Mouse (Mus musculus) liver, adult (tissue): ENCODE data around the gene 9630041A04Rik.

Experiments used
- GATA4 ChIP-seq: IDR thresholded peaks from 2 replicates; pipeline ENCODE4 v1.6.1; 2014; ENCODE audit warnings: mild to moderate bottlenecking, low read length; ENCODE audit not compliant: insufficient replicate concordance

9630041A04Rik gene

GRCm38 (mm10) chr9:101945814-101946213 is 84.2 kb downstream of the 9630041A04Rik start:
- no peak for TF ChIP-seq GATA4

- no peak for TF ChIP-seq GATA4
Observed at GRCm38 (mm10) chr9:101950101-101950500, 88.5 kb downstream of the 9630041A04Rik start.

- no peak for TF ChIP-seq GATA4
Observed at GRCm38 (mm10) chr9:101954529-101954928, 92.9 kb downstream of the 9630041A04Rik start.

- no peak for TF ChIP-seq GATA4
Observed at GRCm38 (mm10) chr9:101956228-101956627, 94.6 kb downstream of the 9630041A04Rik start.

GRCm38 (mm10) chr9:101971806-101972205 is 110.2 kb downstream of the 9630041A04Rik start:
- no peak for TF ChIP-seq GATA4

- no peak for TF ChIP-seq GATA4
Observed at GRCm38 (mm10) chr9:101972314-101972713, 110.7 kb downstream of the 9630041A04Rik start.

DNA sequence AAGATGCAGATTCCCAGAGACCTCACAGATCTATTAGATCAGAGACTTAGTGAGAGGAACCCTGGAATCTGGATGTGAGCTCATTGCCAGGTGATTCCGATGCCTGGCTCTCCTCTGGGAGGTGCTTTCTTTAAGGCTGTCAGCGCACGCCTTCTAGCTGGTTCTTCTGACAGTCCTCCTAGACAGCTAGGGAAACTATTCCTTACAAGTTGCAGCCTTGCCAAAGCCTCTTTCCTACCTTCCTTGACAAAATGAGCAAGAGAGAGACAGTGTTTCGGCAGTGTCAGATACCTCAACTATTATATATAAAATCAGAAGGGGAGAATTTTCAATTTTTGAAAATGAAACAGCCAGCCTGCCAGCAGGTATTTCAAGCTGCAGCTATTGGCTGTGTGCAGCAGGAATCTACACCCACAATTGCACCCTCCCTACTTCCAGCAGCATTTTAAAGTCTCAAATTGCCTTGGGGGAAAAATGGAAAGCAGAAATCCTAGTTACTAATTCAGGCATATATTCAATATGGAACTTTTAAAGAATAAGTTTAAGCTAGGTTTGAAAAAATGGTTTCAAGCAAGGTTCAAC is 115.3 kb downstream of the 9630041A04Rik start:
- TF ChIP-seq GATA4, result no peak

GRCm38 (mm10) chr9:101981161-101981560 is 119.5 kb downstream of the 9630041A04Rik start:
- TF ChIP-seq GATA4, result no peak

DNA sequence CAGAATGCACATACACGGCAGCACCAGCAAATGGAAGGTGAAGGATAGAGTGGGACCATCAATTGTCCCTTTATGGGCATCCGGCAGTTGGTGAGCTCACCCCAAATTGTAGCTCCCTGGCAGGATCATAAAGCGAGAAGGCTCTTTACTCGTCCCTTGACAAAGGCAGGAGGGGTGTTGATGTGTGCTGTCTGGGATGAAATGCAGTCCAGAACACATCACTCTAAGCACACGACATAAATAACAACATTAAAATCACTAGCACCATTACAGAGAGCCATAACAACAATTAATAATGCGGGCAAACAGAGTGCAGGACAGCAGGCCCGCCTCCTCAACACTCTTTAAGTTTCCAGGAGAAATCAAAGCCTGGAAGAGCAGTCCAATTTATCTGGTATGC is 120.7 kb downstream of the 9630041A04Rik start:
- no peak for TF ChIP-seq GATA4

GRCm38 (mm10) chr9:101986910-101987309 is 125.3 kb downstream of the 9630041A04Rik start:
- TF ChIP-seq GATA4, result no peak

DNA sequence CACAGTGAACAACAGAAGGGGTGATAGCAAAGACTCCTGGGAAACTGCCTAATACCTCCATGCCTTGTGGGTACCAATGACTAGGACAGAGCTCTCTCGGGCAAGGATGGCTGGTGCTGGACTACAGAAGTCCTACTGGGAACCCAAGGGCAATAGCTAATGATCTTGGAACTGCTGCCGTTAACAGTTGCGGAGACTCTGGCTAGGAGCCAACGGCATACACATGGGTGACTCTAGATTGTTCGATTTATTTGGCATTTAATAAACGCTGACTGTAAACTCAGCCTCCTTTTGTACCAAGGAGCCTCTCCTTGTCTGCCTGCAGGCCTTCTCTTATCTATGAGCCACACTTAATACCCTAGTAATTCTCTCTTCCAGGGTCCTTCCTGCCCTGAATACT is 128.4 kb downstream of the 9630041A04Rik start:
- TF ChIP-seq GATA4, result no peak

DNA sequence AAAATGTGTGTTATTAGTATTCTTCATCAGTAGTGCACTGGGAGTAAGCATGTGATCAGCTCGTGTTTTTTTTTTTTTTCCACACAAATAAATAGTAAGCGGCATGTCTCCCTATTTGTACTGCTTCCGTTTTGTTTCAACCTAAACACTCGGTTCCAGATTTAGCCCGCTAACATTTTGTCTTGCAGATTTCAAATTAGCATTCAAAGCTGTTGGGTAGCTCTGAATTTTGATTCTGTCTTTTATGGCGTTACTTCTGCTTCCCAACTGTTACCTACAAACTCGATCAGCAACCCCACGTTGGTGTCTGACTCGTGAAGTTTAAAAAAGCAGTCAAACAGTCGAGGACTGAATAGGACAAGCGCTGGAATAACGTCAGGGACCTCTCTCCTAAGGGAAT is 129.2 kb downstream of the 9630041A04Rik start:
- no peak for TF ChIP-seq GATA4
